Mouse (Mus musculus): ENCODE data around the gene Mief2. TPM values are rescaled to one million over a fixed set of nuclear protein-coding genes. Genes with fewer than 3 reads are reported as not detected.

The Mief2 gene
- polyA plus RNA-seq, 1 experiment from 2014 or later = 15.6 TPM

DNA sequence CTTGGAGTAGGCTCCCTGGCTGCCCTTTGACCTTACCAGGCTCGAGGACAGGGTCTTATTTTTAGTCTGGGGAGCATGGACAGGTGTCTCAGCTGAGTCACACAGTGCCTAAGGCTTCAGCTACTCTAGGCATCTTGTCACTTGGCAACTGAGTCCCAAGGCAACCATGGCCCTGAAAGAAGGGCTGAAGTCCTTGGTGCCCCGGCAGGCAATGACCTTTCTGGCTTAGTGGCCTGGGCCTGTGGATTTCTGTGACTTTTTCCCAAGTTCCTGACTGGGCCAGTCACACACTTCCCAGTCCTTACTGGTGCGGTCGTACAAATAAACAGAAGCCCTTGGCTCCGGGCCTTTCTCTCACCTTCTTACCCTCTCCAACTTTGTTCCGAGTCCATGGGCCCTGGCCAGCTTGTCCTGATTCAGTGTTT is 1.0 kb downstream of the Mief2 start:
- no peaks in the 10 kb centered on the region for H3K27me3 ChIP-seq (replicated peaks; ENCODE audit: low read depth, poor library complexity, severe bottlenecking)
- DNase-seq (ENCODE audit: low spot score) = no peak
- 80% methylated on average over 6 of the region's 6 CpGs for WGBS
- H3K27ac ChIP-seq (replicated peaks) = 0 out of 2 replicates have a peak overlapping the region, but pooled peaks have one; percentile 91
- peaks cover 35% of the 10 kb centered on the region for H3K4me1 ChIP-seq
- H3K4me3 ChIP-seq = peak overlapping the region; percentile 91
- H3K36me3 ChIP-seq (replicated peaks) = peaks cover 54% of the 10 kb centered on the region
- no peaks in the 10 kb centered on the region for H3K9me3 ChIP-seq

DNA sequence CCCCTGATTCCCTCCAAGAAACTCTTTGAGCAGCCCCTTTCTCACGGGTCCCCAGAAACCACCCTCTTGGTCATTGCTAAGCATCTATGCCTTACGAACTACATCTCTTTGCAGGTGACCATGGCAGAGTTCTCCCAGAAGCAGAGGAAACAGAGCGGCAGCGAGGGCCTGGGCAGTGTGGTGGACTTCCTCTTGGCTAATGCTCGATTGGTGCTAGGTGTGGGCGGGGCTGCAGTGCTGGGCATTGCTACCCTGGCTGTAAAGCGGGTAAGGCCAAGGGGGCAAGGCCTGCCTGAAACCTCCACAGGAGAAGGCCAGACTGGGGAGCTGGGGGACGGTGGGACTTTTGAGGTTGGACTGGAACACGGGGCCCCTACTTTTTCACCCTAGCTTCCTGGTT is 2.0 kb downstream of the Mief2 start:
- WGBS = 89% methylated on average over 9 of the region's 9 CpGs
- Histone ChIP-seq H3K4me1 (peaks cover 35% of the 10 kb centered on the region), H3K27me3 (replicated peaks; ENCODE audit: low read depth, poor library complexity, severe bottlenecking) (no peaks in the 10 kb centered on the region), H3K9me3 (no peaks in the 10 kb centered on the region), H3K4me3 (no peak overlapping the region), H3K36me3 (replicated peaks) (peaks cover 50% of the 10 kb centered on the region), H3K27ac (replicated peaks) (no peak overlapping the region)
- DNase-seq (ENCODE audit: low spot score) = no peak

DNA sequence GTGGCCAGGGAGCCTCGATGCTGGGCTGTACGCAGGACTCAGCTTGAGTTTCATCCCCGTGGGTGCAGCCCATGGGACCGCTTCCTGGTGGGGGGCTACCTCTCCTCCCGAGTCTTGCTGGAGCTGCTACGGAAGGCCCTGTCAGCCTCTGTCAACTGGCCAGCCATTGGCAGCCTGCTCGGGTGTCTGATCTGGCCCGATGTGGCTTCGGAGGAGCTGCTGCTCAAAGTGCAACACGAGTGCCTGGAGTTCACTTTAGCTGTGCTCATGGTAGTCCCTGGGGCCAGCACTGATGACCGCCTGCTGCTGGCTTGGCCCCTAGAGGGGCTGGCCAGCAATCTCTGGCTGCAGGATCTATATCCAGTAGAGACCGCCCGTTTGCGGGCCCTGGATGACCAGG is 3.1 kb downstream of the Mief2 start:
- WGBS = 91% methylated on average over 14 of the region's 14 CpGs
- Histone ChIP-seq H3K9me3 (no peaks in the 10 kb centered on the region), H3K4me3 (no peak overlapping the region; the same call in 1 of the 2 replicates)

DNA sequence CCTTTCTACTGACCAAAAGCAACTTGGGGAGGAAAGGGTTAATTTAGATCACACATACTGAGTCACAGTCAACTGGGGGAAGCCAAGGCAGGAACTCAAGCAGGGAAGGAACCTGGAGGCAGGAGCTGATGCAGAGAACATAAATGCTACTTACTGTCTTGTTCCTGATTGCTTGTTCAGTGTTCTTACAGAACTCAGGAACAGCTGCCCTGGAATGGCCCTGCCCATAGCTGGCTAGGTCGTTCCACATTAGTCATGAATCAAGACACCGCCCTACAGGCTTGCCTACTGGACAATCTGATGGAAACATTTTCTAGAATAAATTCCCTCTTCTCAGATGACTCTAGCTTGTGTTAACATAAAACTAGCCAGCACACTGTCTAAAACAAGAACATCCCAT is 6.0 kb downstream of the Mief2 start:
- Histone ChIP-seq H3K4me3 (no peak overlapping the region), H3K4me1 (peaks cover 5% of the 10 kb centered on the region), H3K36me3 (replicated peaks) (peaks cover 59% of the 10 kb centered on the region), H3K9me3 (no peaks in the 10 kb centered on the region), H3K27me3 (replicated peaks; ENCODE audit: low read depth, poor library complexity, severe bottlenecking) (no peaks in the 10 kb centered on the region), H3K27ac (replicated peaks) (no peak overlapping the region)
- DNase-seq (ENCODE audit: low spot score) = no peak
- 88% methylated on average over 2 of the region's 2 CpGs for WGBS

More for the DNA sequence above, 3.1 kb downstream of the Mief2 start:
- Histone ChIP-seq H3K36me3 (replicated peaks) (peaks cover 46% of the 10 kb centered on the region), H3K27ac (replicated peaks) (no peak overlapping the region; the same call in 1 of the 2 replicates), H3K4me1 (peaks cover 32% of the 10 kb centered on the region), H3K27me3 (replicated peaks; ENCODE audit: low read depth, poor library complexity, severe bottlenecking) (no peaks in the 10 kb centered on the region)
- no peak for DNase-seq (ENCODE audit: low spot score)

DNA sequence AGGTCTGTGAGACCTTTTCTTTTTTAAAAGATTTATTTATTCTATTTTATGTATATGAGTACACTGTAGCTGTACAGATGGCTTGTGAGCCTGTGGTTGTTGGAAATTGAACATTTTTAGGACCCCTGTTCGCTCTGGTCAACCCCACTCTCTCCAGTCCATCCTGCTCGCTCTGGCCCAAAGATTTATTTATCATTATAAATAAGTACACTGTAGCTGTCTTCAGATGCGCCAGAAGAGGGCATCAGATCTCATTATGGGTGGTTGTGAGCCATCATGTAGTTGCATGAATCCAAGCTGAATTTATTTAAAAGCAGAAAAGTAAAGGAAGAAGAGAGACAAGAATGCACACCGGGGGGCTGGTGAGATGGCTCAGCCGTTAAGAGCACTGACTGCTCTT is 7.0 kb downstream of the Mief2 start:
- WGBS = 80% methylated on average over 5 of the region's 5 CpGs
- H3K36me3 ChIP-seq (replicated peaks) = peaks cover 68% of the 10 kb centered on the region
- H3K27ac ChIP-seq (replicated peaks) = no peak overlapping the region
- DNase-seq (ENCODE audit: low spot score) = no peak
- H3K4me1 ChIP-seq = no peaks in the 10 kb centered on the region
- no peaks in the 10 kb centered on the region for H3K27me3 ChIP-seq (replicated peaks; ENCODE audit: low read depth, poor library complexity, severe bottlenecking)
- H3K4me3 ChIP-seq = no peak overlapping the region
- no peaks in the 10 kb centered on the region for H3K9me3 ChIP-seq

DNA sequence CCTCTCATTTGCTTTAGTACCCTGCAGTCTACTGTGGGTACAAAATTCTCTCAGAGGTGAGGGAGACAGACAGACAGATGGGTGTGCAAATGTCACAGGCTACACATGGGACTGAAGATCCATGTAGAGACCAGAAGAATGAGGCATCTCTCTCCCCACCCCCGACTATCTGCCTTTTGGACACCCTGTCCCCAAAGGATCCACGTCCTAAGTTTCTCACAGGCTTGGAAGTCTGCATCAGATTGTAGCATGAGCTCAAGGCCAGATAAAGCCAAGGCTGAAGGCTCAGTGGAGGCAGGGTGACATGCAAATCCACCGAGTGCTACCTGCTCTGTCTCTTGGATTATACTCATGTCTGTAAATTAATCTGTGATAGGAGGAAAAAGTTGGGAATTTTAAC is 8.3 kb downstream of the Mief2 start:
- Histone ChIP-seq H3K27ac (replicated peaks) (no peak overlapping the region), H3K4me3 (no peak overlapping the region), H3K4me1 (no peaks in the 10 kb centered on the region), H3K27me3 (replicated peaks; ENCODE audit: low read depth, poor library complexity, severe bottlenecking) (no peaks in the 10 kb centered on the region), H3K36me3 (replicated peaks) (peaks cover 68% of the 10 kb centered on the region), H3K9me3 (no peaks in the 10 kb centered on the region)
- 86% methylated on average over 3 of the region's 3 CpGs for WGBS
- DNase-seq (ENCODE audit: low spot score) = no peak

DNA sequence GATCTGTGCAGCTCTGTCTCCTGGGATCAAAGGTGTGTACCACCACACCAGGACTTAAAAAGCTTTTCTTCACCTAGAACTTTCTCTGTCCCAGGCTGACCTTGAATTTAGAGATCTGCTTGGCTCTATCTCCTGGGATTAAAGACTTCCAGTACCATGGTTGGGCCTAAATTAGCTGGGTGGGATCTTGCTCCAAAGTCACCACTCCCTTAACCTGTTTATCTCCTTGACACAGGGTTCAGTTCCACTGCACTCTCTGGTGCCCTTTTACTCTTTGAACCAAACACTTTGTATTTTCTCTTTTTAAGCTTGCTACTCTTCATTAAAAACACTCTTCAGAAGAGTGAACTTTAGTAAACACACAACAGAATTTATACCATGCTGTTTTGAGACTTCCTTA is 9.3 kb downstream of the Mief2 start:
- Histone ChIP-seq H3K27me3 (replicated peaks; ENCODE audit: low read depth, poor library complexity, severe bottlenecking) (no peaks in the 10 kb centered on the region), H3K4me1 (no peaks in the 10 kb centered on the region), H3K27ac (replicated peaks) (no peak overlapping the region), H3K36me3 (replicated peaks) (peaks cover 69% of the 10 kb centered on the region), H3K4me3 (no peak overlapping the region), H3K9me3 (no peaks in the 10 kb centered on the region)
- DNase-seq (ENCODE audit: low spot score) = no peak

DNA sequence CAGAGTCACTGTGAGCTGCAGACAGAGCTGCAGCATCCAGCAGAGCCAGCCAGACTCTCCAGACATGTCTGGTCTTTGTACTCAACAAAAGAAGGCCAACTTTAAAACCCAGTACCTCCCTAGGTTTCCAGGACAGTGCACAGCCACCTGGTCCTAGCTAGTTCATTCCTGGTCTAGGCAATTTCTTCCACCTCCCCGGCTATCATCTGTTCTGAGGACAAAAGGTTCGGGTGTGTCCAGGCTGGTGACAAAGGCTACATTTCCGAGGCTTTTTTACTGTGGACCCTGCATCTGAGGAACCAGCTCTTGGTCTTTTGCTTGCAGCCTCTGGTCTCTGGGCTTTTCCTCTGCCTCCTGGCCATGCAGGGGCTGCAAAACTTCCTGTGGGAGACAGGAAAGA is 12.1 kb downstream of the Mief2 start:
- Histone ChIP-seq H3K9me3 (no peaks in the 10 kb centered on the region), H3K27ac (replicated peaks) (no peak overlapping the region), H3K4me1 (no peaks in the 10 kb centered on the region), H3K27me3 (replicated peaks; ENCODE audit: low read depth, poor library complexity, severe bottlenecking) (no peaks in the 10 kb centered on the region), H3K4me3 (no peak overlapping the region), H3K36me3 (replicated peaks) (peaks cover 74% of the 10 kb centered on the region)
- DNase-seq (ENCODE audit: low spot score) = no peak
- 88% methylated on average over 3 of the region's 3 CpGs for WGBS

DNA sequence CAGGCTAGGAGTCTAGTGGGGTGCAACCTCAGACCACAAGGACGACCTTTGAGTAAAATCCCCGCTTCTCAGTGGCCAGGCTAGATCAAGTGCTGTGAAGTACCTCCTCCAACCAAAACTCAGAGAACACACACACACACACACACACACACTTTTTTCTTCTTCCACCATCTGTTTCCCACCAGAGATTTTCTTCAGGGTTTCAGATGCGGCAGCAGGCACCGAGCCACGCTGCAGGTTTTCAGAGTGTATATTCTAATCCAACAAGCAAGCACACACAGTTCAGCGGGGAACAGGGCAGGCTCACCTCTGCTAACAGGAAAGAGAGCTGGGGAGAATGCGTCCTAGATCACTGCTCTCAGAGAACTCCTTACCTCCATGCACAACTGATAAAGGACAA is 27.4 kb downstream of the Mief2 start:
- H3K27me3 ChIP-seq (replicated peaks; ENCODE audit: low read depth, poor library complexity, severe bottlenecking) = no peaks in the 10 kb centered on the region
- H3K9me3 ChIP-seq = no peaks in the 10 kb centered on the region
- no peak overlapping the region for H3K27ac ChIP-seq (replicated peaks)
- 95% methylated on average over 7 of the region's 7 CpGs for WGBS
- no peak for DNase-seq (ENCODE audit: low spot score)
- H3K4me3 ChIP-seq = no peak overlapping the region
- peaks cover 97% of the 10 kb centered on the region for H3K36me3 ChIP-seq (replicated peaks)
- no peaks in the 10 kb centered on the region for H3K4me1 ChIP-seq

DNA sequence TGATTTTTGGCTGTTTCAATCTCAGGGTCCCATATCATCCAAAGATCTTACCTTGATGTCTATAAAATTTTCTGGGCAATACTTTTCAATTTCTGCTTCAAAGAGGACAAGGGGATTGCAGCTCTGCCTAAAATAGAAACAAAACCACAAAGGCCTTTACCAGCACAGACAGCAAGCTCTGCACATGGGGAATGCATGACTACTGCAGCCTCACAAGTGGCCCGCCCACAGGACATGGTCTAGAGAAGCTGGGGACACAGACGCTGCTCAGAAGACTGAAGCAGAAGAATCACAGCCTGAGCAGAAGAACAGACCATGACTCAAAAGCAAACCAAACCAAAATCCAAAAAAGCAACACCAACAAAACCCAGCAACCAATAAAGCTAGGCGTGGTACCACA is 33.5 kb downstream of the Mief2 start:
- Histone ChIP-seq H3K4me1 (no peaks in the 10 kb centered on the region), H3K36me3 (replicated peaks) (peaks cover 85% of the 10 kb centered on the region)
- WGBS = 91% methylated on average over 3 of the region's 3 CpGs

DNA sequence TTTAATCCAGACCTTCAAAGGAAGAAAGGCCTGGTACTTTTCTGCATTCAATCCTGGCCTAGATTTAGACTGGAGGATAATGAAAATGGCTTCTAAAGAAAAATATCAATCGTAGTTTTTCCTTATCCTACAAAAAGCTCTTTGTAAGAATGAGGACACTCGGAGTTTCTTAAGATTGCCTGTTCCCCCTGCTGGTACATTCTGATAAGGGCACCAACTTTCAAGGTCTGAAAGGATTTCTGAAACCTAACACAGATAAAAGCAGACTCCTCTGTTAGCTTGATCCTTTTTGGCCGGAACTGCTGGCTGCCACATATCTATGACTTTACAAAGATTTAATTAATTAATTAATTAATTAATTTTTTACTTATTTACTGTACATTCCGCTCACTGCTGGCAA is 38.8 kb downstream of the Mief2 start:
- no peak for DNase-seq (ENCODE audit: low spot score)

More for the DNA sequence above, 33.5 kb downstream of the Mief2 start:
- no peak for DNase-seq (ENCODE audit: low spot score)
- Histone ChIP-seq H3K4me3 (no peak overlapping the region), H3K9me3 (no peaks in the 10 kb centered on the region), H3K27ac (replicated peaks) (no peak overlapping the region), H3K27me3 (replicated peaks; ENCODE audit: low read depth, poor library complexity, severe bottlenecking) (no peaks in the 10 kb centered on the region)

DNA sequence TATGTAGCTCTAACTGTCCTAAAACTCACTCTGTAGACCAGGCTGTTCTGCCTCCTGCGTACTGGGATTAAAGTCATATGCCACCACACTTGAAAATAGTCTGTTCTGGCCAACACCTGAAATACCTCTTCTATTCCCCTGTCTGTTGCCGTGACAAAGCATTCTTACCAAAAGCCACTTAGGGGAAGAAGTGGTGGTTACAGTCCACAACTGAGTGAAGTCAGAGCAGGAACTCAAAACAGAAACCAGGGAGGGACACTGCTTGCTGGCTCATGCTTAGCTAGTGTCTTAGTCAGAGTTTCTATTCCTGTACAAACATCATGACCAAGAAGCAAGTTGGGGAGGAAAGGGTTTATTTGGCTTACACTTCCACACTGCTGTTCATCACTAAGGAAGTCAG is 41.1 kb downstream of the Mief2 start:
- H3K36me3 ChIP-seq (replicated peaks) = peaks cover 22% of the 10 kb centered on the region
- no peak for DNase-seq (ENCODE audit: low spot score)
- H3K9me3 ChIP-seq = no peaks in the 10 kb centered on the region
- H3K27ac ChIP-seq (replicated peaks) = no peak overlapping the region
- 87% methylated on average over 2 of the region's 2 CpGs for whole genome bisulfite sequencing
- no peak overlapping the region for H3K4me3 ChIP-seq
- peaks cover 3% of the 10 kb centered on the region; the same call in 1 of the 2 replicates for H3K4me1 ChIP-seq
- no peaks in the 10 kb centered on the region for H3K27me3 ChIP-seq (replicated peaks; ENCODE audit: low read depth, poor library complexity, severe bottlenecking)

More for the DNA sequence above, 38.8 kb downstream of the Mief2 start:
- Histone ChIP-seq H3K36me3 (replicated peaks) (peaks cover 35% of the 10 kb centered on the region), H3K27me3 (replicated peaks; ENCODE audit: low read depth, poor library complexity, severe bottlenecking) (no peaks in the 10 kb centered on the region), H3K4me3 (no peak overlapping the region), H3K4me1 (no peaks in the 10 kb centered on the region), H3K27ac (replicated peaks) (no peak overlapping the region), H3K9me3 (no peaks in the 10 kb centered on the region)
- 87% methylated on average over 4 of the region's 4 CpGs for WGBS

DNA sequence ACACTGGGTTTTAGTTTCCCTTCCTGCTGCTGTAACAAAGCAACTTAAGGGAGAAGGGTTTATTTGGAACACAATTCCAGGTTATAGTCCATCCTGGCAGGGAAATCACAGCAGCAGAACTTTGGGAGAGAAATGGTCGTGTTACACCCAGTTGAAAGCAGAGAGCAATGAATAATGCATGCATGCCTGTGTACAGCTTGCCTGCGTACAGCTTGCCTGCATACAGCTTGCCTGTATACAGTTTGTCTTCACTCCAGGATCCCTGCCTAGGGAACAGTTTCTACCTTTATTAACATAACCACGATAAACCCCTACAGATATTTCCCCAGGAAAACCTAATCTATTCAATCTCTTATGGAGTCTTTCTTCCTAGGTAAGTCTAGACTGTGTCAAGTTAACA is 42.6 kb downstream of the Mief2 start:
- WGBS = 88% methylated on average over 3 of the region's 3 CpGs
- no peaks in the 10 kb centered on the region for H3K9me3 ChIP-seq

DNA sequence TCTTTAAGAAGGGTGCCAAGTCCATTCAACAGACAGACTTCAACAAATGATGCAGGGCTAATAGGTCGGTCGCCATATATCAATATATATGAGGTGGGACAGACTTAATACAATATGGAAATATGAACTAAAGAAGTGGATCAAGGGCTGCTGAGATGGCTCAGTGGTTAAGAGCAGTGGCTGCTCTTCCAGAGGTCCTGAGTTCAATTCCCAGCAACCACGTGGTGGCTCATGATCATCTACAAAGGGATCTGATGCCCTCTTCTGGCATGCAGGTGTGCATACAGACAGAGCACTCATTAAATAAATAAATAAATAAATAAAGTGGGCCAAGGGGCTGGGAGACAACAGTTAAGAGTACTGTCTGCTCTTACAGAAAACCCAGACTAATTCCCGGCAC is 44.0 kb downstream of the Mief2 start:
- Histone ChIP-seq H3K27me3 (replicated peaks; ENCODE audit: low read depth, poor library complexity, severe bottlenecking) (no peaks in the 10 kb centered on the region), H3K4me3 (no peak overlapping the region), H3K9me3 (no peaks in the 10 kb centered on the region), H3K4me1 (peaks cover 21% of the 10 kb centered on the region), H3K27ac (replicated peaks) (no peak overlapping the region), H3K36me3 (replicated peaks) (no peaks in the 10 kb centered on the region)
- 77% methylated on average over 4 of the region's 4 CpGs for WGBS
- DNase-seq (ENCODE audit: low spot score) = no peak

More for the DNA sequence above, 42.6 kb downstream of the Mief2 start:
- Histone ChIP-seq H3K4me3 (no peak overlapping the region), H3K36me3 (replicated peaks) (peaks cover 9% of the 10 kb centered on the region; the same call in 1 of the 2 replicates), H3K27ac (replicated peaks) (no peak overlapping the region), H3K27me3 (replicated peaks; ENCODE audit: low read depth, poor library complexity, severe bottlenecking) (no peaks in the 10 kb centered on the region), H3K4me1 (peaks cover 14% of the 10 kb centered on the region)
- no peak for DNase-seq (ENCODE audit: low spot score)

Data from embryonic facial prominence, embryonic 10.5 days (tissue).